Mouse (Mus musculus) hindbrain, embryonic 11.5 days (tissue): ENCODE measurements around the gene Psmc3ip. TPM values are rescaled to one million over a fixed set of nuclear protein-coding genes. Genes with fewer than 3 reads are reported as not detected.

Source experiments
- ATAC-seq: fragments of 200-750 bp; cut with Nextera tagmentation; 2 replicates; pipeline ENCODE4 v1.8.0; 2017; ENCODE audit warnings: mild to moderate bottlenecking, moderate TSS enrichment, moderate library complexity; ENCODE audit not compliant: low FRiP score
- DNase-seq: peaks from one replicate; pipeline ENCODE4 v3.0.0-alpha.2; 2015; ENCODE audit warnings: low spot score
- H3K27ac ChIP-seq: fragments of 300-500 bp; sonication (generic); 2 replicates; pipeline ENCODE4 v1.5.1; 2014; ENCODE audit warnings: mild to moderate bottlenecking, low read depth, low read length
- H3K27me3 ChIP-seq: fragments of 300-500 bp; sonication (generic); 2 replicates; pipeline ENCODE4 v1.6.1; 2014; ENCODE audit warnings: mild to moderate bottlenecking, low read length, moderate library complexity, mixed read lengths; ENCODE audit not compliant: control insufficient read depth, insufficient read depth
- H3K36me3 ChIP-seq: fragments of 300-500 bp; sonication (generic); 2 replicates; pipeline ENCODE4 v1.6.1; 2014; ENCODE audit warnings: mild to moderate bottlenecking, low read length, moderate library complexity, mixed read lengths; ENCODE audit not compliant: control insufficient read depth, insufficient read depth
- H3K4me1 ChIP-seq: fragments of 300-500 bp; sonication (generic); replicated peaks from 2 replicates; pipeline ENCODE4 v1.6.1; 2014; ENCODE audit warnings: low read length, mixed read lengths; ENCODE audit not compliant: control insufficient read depth, insufficient read depth
- H3K4me2 ChIP-seq: fragments of 300-500 bp; sonication (generic); replicated peaks from 2 replicates; pipeline ENCODE4 v1.6.1; 2014; ENCODE audit warnings: mild to moderate bottlenecking, low read depth, low read length
- H3K4me3 ChIP-seq: fragments of 300-500 bp; sonication (generic); 2 replicates; pipeline ENCODE4 v1.5.1; 2014; ENCODE audit warnings: low read depth, low read length
- H3K9ac ChIP-seq: fragments of 300-500 bp; sonication (generic); 2 replicates; pipeline ENCODE4 v1.6.1; 2014; ENCODE audit warnings: low read depth, low read length
- H3K9me3 ChIP-seq: fragments of 300-500 bp; sonication (generic); 2 replicates; pipeline ENCODE4 v1.6.1; 2016; ENCODE audit warnings: low read length; ENCODE audit not compliant: control insufficient read depth
- WGBS: fragments of 180-500 bp; shearing (Covaris S2); extraction: QIAGEN DNeasy Blood & Tissue Kit; methylation state at CpG from one replicate; pipeline ENCODE4 v1.1.7; 2014; 5-methylcytosine and 5-hydroxymethylcytosine counted together
- polyA plus RNA-seq: library from polyadenylated mRNA; unstranded; fragments of >200 nt; fragmentation: Nextera tagmentation; extraction: Ambion mirVana; gene quantifications from 2 replicates; pipeline ENCODE4 v1.2.1, GENCODE M21; 2014

Psmc3ip gene
- polyA plus RNA-seq, 1 experiment from 2014 or later: 54.3 TPM

DNA sequence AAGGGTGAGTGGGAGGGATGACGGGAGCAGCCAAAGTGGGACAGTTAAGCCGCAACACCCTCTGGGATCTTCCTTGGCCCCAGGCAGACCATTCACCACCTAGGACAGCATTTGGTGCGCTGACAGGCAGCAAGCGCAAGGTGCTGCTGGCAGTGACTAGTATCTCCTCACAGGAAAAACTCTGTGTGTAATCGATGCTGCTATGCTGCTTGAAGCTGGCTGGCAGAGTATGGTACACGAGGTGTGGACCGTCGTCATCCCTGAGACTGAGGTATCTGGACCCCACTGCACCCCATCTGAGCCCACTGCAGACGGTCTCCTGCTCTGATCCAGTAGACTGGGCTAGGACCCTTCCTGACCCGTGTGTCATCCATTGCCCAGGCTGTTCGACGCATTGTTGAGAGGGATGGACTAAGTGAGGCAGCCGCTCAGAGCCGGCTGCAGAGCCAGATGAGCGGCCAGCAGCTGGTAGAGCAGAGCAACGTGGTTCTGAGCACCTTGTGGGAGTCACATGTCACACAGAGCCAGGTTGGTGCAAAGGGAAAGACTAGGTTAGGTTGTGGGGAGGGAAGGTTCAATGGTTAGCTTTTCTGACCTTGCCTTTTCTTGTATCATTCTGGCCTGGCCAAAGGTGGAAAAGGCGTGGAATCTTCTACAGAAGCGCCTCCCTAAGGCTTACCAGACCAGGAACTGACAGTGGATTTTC, 9.5 kb downstream of the Psmc3ip start:
- ATAC-seq (no peak), DNase-seq (no peak)
- Histone ChIP-seq H3K27ac (0 out of 2 replicates have a peak overlapping the region, but pooled peaks have one; percentile 68), H3K36me3 (peaks cover 3% of the 10 kb centered on the region; the same call in 1 of the 2 replicates), H3K4me1 (peaks cover 10% of the 10 kb centered on the region), H3K27me3 (peaks cover 6% of the 10 kb centered on the region; the same call in 1 of the 2 replicates), H3K9me3 (no peaks in the 10 kb centered on the region), H3K4me3 (no peak overlapping the region), H3K4me2 (no peak overlapping the region), H3K9ac (no peak overlapping the region)
- WGBS: 92% methylated on average over 18 of the region's 18 CpGs

DNA sequence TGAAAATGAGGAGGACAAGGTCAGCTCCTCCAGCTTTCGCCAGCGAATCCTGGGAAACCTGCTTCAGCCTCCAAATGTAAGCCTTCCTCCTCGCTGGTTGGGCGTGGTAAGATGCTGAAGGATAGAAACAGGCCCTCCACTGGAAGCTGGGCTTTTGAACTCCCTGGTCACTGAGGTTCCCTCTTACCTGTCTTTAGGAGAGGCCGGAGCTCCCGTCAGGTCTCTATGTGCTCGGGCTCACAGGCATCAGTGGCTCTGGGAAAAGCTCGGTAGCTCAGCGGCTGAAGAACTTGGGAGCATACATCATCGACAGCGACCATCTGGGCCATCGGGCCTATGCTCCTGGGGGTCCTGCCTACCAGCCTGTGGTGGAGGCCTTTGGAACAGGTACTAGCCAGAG, 10.4 kb downstream of the Psmc3ip start:
- DNase-seq (no peak), ATAC-seq (no peak)
- Histone ChIP-seq H3K27ac (no peak overlapping the region), H3K36me3 (no peaks in the 10 kb centered on the region; the same call in 1 of the 2 replicates), H3K9ac (no peak overlapping the region), H3K9me3 (no peaks in the 10 kb centered on the region), H3K4me2 (no peak overlapping the region), H3K4me3 (no peak overlapping the region), H3K27me3 (peaks cover 15% of the 10 kb centered on the region), H3K4me1 (peaks cover 10% of the 10 kb centered on the region)
- WGBS: 94% methylated on average over 12 of the region's 12 CpGs

DNA sequence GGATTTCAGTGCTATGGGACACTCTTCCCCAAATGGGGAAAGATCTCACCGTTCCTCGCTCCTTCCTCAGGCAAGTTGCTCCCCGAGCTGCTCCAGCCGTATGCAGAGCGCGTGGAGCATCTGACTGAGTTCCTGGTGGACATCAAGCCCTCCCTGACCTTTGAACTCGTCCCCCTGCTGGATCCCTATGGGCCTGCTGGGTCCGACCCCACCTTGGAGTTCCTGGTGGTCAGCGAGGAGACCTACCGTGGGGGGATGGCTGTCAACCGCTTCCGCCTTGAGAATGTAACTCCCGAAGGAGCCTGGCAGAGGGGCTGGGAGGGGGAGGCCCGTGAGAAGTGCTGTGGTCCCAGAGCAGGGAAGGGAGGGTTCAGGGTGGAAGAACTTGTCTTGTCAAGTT, 11.0 kb downstream of the Psmc3ip start:
- no peaks in the 10 kb centered on the region; the same call in 1 of the 2 replicates for H3K36me3 ChIP-seq
- 79% methylated on average over 14 of the region's 14 CpGs for WGBS

DNA sequence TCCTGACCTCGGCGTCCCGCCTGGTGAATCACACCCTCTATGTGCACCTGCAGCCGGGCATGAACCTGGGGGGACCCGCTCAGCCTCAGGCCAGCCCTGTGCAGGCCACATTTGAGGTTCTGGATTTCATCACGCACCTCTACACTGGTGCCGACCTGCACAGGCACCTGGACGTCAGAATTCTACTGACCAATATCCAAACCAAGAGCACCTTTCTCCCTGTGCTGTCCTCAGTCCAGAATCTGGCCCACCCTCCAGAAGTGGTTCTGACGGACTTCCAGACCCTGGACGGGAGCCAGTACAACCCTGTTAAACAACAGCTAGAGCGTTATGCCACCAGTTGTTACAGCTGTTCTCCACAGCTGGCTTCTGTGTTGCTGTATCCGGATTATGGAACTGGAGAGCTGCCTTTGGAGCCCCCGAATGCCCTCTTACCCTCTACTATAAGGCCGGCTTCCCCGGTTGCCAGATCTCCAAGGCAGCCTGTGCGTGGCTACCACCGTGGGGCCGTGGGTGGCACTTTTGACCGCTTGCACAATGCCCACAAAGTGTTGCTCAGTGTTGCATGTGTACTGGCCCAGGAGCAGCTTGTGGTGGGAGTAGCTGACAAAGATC, 12.0 kb downstream of the Psmc3ip start:
- Histone ChIP-seq H3K4me2 (peak overlapping the region; percentile 86), H3K4me1 (peaks cover 10% of the 10 kb centered on the region), H3K27ac (peak overlapping the region; percentile 87), H3K4me3 (peak overlapping the region; percentile 88), H3K9me3 (no peaks in the 10 kb centered on the region), H3K9ac (peak overlapping the region; percentile 96), H3K36me3 (no peaks in the 10 kb centered on the region), H3K27me3 (peaks cover 31% of the 10 kb centered on the region)
- WGBS: 37% methylated on average over 19 of the region's 19 CpGs
- DNase-seq (no peak), ATAC-seq (peak; percentile 18; the same call in 1 of the 2 replicates)

More for the DNA sequence above, 11.0 kb downstream of the Psmc3ip start:
- H3K4me2 ChIP-seq: no peak overlapping the region
- peaks cover 10% of the 10 kb centered on the region for H3K4me1 ChIP-seq
- H3K4me3 ChIP-seq: no peak overlapping the region
- H3K9ac ChIP-seq: no peak overlapping the region
- no peak overlapping the region for H3K27ac ChIP-seq
- no peak for DNase-seq
- ATAC-seq: no peak
- H3K27me3 ChIP-seq: peaks cover 21% of the 10 kb centered on the region
- no peaks in the 10 kb centered on the region for H3K9me3 ChIP-seq

DNA sequence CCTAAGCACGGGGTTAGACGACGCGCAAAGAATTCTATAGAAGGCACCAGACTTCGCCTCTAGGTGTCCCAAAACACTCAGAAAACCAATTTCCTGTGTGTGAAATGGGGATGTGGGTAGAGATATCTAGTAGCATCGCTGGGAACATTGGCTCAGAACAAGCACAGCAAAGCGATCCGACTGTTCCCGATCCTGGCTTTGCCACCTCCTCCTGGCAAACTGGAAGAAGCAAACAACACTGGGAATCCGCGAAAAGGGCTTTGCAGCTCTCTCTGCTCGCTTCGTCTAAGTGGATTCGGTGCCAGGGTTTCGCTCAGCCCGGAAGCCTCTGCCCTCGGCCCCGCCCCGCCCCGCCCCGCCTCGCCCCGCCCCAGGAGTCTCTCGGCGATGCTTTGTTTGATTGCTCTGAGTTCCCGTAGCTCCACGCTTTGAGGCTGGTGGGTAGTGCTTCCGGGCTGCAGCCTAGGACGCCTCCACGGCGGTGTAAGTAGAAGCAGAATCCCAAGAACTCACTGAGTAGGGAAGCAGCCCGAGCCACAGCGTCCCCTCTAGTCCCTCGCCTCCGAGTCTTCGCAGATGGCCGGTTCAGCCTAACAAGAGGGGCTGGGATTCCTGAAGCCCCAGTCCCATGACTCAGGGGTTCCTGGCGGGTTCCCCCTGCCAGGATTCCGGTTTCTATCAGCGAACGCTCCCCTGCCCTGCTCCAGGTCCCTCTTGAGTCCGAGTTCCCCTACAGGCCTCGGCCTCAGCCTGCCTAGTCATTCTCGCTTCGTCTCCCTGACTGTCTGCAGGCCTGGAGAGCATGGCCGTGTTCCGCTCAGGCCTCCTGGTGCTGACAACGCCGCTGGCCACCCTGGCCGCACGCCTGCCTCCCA, 12.8 kb downstream of the Psmc3ip start, which contains the start of gene Coasy:
Gene Coasy (plus strand): TSS at position 358 of the 875 bp plus-strand sequence.
- Histone ChIP-seq H3K4me2 (peak within 1 kb of the TSS; percentile 86), H3K9me3 (no peaks in the 10 kb centered on the region), H3K36me3 (no peaks in the 10 kb centered on the region), H3K4me3 (peak within 1 kb of the TSS; percentile 88), H3K4me1 (peaks cover 10% of the 10 kb centered on the region), H3K27me3 (peaks cover 39% of the 10 kb centered on the region), H3K9ac (peak within 1 kb of the TSS; percentile 96), H3K27ac (peak within 1 kb of the TSS; percentile 87)
- WGBS: under 1% methylated on average over 51 of the region's 51 CpGs
- peak; percentile 88 for DNase-seq
- ATAC-seq: peak; percentile 88

DNA sequence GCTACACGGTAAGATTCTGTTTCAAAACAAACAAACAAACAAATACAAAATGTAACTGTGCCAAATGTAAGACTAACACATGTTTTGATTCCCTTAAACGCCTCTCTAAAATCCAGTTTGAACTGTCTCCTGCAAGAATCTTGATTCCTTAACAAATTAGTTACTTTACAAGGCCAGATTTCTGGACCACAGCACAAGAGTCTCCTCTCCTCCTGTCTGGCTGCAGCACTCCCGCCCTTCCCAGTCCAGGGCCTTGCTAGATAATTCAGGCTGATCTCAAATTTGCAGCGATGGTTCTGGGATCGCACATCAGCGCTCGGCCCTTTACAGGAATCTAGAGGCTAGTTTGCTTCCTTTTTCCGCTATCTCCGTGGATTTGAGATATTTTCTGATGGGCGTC, 13.6 kb downstream of the Psmc3ip start:
- peaks cover 9% of the 10 kb centered on the region for H3K4me1 ChIP-seq
- H3K36me3 ChIP-seq: no peaks in the 10 kb centered on the region
- peak overlapping the region; percentile 88 for H3K4me3 ChIP-seq
- H3K9ac ChIP-seq: peak overlapping the region; percentile 96
- H3K9me3 ChIP-seq: no peaks in the 10 kb centered on the region
- 8% methylated on average over 10 of the region's 10 CpGs for WGBS
- H3K4me2 ChIP-seq: peak overlapping the region; percentile 86
- no peak for DNase-seq
- ATAC-seq: no peak
- H3K27ac ChIP-seq: no peak overlapping the region
- peaks cover 42% of the 10 kb centered on the region for H3K27me3 ChIP-seq

DNA sequence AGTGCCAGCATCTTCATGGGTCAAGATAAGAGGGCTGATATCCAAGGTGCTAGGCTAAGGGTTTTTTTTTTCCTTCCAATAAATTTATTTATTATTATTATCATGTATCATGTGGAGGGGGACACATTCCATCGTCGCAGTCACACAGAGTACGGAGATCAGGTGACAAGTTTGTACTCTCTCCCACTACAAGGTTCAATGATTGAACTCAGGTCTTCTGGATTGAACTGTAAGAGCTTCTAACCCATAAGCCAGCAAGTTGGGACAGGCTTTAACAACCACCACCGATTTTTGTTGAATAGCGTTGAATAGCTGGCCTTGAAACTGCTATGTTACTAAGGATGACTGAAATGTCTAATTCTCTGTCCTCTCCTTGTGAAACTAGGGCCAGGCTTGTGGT, 14.8 kb downstream of the Psmc3ip start:
- WGBS: 66% methylated on average over 5 of the region's 5 CpGs
- no peak overlapping the region for H3K9ac ChIP-seq
- peaks cover 42% of the 10 kb centered on the region for H3K27me3 ChIP-seq

DNA sequence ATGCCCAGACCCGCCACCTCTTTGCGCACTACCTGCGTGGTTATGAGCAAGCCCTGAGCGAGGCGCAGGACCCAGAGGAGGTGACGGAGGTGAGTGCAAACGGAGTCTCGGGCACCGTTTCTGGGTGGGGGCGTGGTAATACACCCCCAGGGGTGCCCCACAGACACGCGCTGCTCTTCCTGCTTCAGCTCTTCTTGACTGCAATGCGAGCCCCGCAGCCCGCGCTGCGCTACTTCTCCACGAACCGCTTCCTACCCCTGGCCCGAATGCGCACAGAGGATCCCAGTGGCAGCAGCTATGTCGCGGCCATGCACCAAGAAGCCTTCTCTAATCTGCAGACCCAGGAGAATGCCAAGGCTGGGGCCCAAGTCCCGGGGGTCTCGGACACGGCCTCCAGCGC, 15.5 kb downstream of the Psmc3ip start:
- Histone ChIP-seq H3K9ac (no peak overlapping the region), H3K27ac (no peak overlapping the region), H3K4me3 (no peak overlapping the region), H3K4me1 (peaks cover 4% of the 10 kb centered on the region), H3K36me3 (no peaks in the 10 kb centered on the region), H3K4me2 (no peak overlapping the region), H3K27me3 (peaks cover 42% of the 10 kb centered on the region), H3K9me3 (no peaks in the 10 kb centered on the region)
- DNase-seq: peak; percentile 27
- ATAC-seq: no peak
- 3% methylated on average over 27 of the region's 27 CpGs for WGBS

More for the DNA sequence above, 14.8 kb downstream of the Psmc3ip start:
- Histone ChIP-seq H3K9me3 (no peaks in the 10 kb centered on the region), H3K4me3 (no peak overlapping the region), H3K36me3 (no peaks in the 10 kb centered on the region), H3K4me1 (peaks cover 4% of the 10 kb centered on the region), H3K4me2 (no peak overlapping the region), H3K27ac (no peak overlapping the region)
- ATAC-seq: no peak
- DNase-seq: no peak
